Comparison of ENCODE assay signal across 31 mouse cellular contexts in the genomic region with DNA sequence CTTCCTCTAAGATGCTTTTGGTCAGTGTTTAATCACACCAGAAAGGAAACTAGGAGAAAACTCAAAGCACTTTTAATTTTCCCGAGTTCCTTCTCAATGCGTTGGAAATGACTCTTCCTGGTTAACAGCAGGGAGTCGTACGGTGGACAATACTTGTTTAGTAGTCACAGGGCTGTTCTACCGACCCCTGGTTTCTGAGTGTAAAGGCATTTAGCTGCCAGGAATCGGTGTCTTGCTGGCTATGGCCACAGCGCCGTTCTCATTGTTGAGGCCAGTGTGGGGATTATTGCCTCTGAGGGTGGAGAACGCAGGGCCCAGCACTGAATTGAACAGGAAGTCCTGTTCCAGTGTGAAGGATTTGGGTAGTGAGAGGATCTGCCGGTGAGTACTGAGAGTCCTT. TPM values are rescaled to one million over a fixed set of nuclear protein-coding genes. Genes with fewer than 3 reads are reported as not detected.
DNase-seq lines count a peak whose midpoint lies in the region; ATAC-seq and TF ChIP-seq lines count a peak whose summit lies in the region.
"Had no signal": no experiment of that assay in that cellular context is flagged by ENCODE, and none has a peak within 500 bp of the region (broad histone marks: within the 10 kb centered on the region; RNA-seq: fewer than 3 reads in every experiment).

No protein-coding gene starts in this region.

- DNase-seq in heart, adult 2 months: no peak
- no peak for DNase-seq in heart, postnatal 25 days (ENCODE audit: low spot score)
- no peak for DNase-seq in layer of hippocampus, adult 2 months (ENCODE audit: low spot score in 2 of 2)
- DNase-seq in layer of hippocampus, adult 18-20 months (ENCODE audit: low spot score in 2 of 2): no peak
- peak; percentile 74 for DNase-seq in R1 (ENCODE audit: low read depth, low spot score)
- DNase-seq: adrenal gland, adult 8-10 months; adrenal gland, postnatal 25 days; B cell, adult 2 months; cerebellum, adult 11 months; cerebellum, adult 2 months; cerebellum, adult 9-11 months; cerebellum, postnatal 25 days; forebrain, postnatal 0 days; gastrocnemius, adult 2 months; gastrocnemius, postnatal 14 days; heart, postnatal 14 days; kidney, adult 2 months had no signal

- no peak for TF ChIP-seq POLR2A in heart, adult 2 months (IDR thresholded peaks at IDR 0.05; ENCODE audit: insufficient read depth, low read depth, low read length)

- H3K27me3 ChIP-seq in heart, adult 2 months (ENCODE audit: control insufficient read depth, insufficient read depth, low read length): no peaks in the 10 kb centered on the region
- peaks cover 7% of the 10 kb centered on the region; the same call in 1 of the 2 replicates for H3K27me3 ChIP-seq in E14TG2a.4 (ENCODE audit: insufficient read depth, low read length)
- H3K27me3 ChIP-seq: embryonic facial prominence, embryonic 12.5 days; embryonic facial prominence, embryonic 15.5 days; heart, embryonic 15.5 days; hindbrain, embryonic 13.5 days; Patski had no signal

- peak overlapping the region; percentile 29; the same call in 1 of the 2 replicates for H3K9ac ChIP-seq in heart, adult 2 months (ENCODE audit: low read depth, low read length)
- H3K9ac ChIP-seq: embryonic facial prominence, embryonic 12.5 days; embryonic facial prominence, embryonic 15.5 days; forebrain, postnatal 0 days; heart, embryonic 15.5 days; hindbrain, embryonic 13.5 days had no signal

- no peak overlapping the region for H3K4me3 ChIP-seq in heart, adult 2 months
- no peak overlapping the region for H3K4me3 ChIP-seq in layer of hippocampus, adult 2 months
- H3K4me3 ChIP-seq in E14TG2a.4 (replicated peaks; ENCODE audit: low read length): no peak overlapping the region
- H3K4me3 ChIP-seq: embryonic facial prominence, embryonic 12.5 days; embryonic facial prominence, embryonic 15.5 days; gastrocnemius, adult 2 months; heart, embryonic 15.5 days; hindbrain, embryonic 13.5 days had no signal

- H3K9me3 ChIP-seq in E14TG2a.4 (ENCODE audit: low read length): peaks cover 8% of the 10 kb centered on the region
- H3K9me3 ChIP-seq: embryonic facial prominence, embryonic 12.5 days; embryonic facial prominence, embryonic 15.5 days; heart, embryonic 15.5 days; hindbrain, embryonic 13.5 days had no signal

- TF ChIP-seq CTCF in heart, adult 2 months (IDR thresholded peaks at IDR 0.05): peak; percentile 25
- TF ChIP-seq CTCF in layer of hippocampus, adult 2 months (conservative IDR thresholded peaks at IDR 0.05): peak; percentile 35
- TF ChIP-seq CTCF in E14TG2a.4 (conservative IDR thresholded peaks at IDR 0.05; ENCODE audit: low read length): 0 out of 2 replicates have a peak, but pooled peaks have one; percentile 4

- peaks cover 4% of the 10 kb centered on the region for H3K36me3 ChIP-seq in heart, adult 2 months (ENCODE audit: control insufficient read depth, insufficient read depth, low read length)
- no peaks in the 10 kb centered on the region for H3K36me3 ChIP-seq in E14TG2a.4 (ENCODE audit: insufficient read depth, low read length)
- H3K36me3 ChIP-seq: embryonic facial prominence, embryonic 12.5 days; embryonic facial prominence, embryonic 15.5 days; G1E; heart, embryonic 15.5 days; hindbrain, embryonic 13.5 days had no signal

- WGBS in heart, adult 2 months: 44% methylated on average over 10 of the region's 10 CpGs

- no peak for ATAC-seq in cerebellum, adult (ENCODE audit: insufficient number of reproducible peaks, low FRiP score, low TSS enrichment)
- ATAC-seq: activated CD4-positive, CD25-positive, alpha-beta regulatory T cell, adult 4 months; forebrain, embryonic 14.5 days; forebrain, postnatal 0 days; hindbrain, embryonic 16.5 days; inflammation-experienced regulatory T-cells, adult 6 months; intestine, embryonic 16.5 days; Patski had no signal

- H3K79me2 ChIP-seq in heart, adult 2 months (replicated peaks; ENCODE audit: control insufficient read depth, insufficient read depth, low read length): no peaks in the 10 kb centered on the region

- peaks cover 11% of the 10 kb centered on the region; the same call in 1 of the 2 replicates for H3K4me1 ChIP-seq in heart, adult 2 months (ENCODE audit: control insufficient read depth, insufficient read depth, low read length)
- H3K4me1 ChIP-seq in E14TG2a.4 (replicated peaks; ENCODE audit: low read depth, low read length): peaks cover 21% of the 10 kb centered on the region
- H3K4me1 ChIP-seq: embryonic facial prominence, embryonic 12.5 days; embryonic facial prominence, embryonic 15.5 days; hindbrain, embryonic 13.5 days had no signal

- intact Hi-C loops in heart, adult 2 months (cut with DNase I): no loop called here
- intact Hi-C loops in heart, postnatal 25 days (cut with DNase I): no loop called here

- TF ChIP-seq EP300 in heart, adult 2 months (IDR thresholded peaks at IDR 0.05; ENCODE audit: insufficient read depth, low read depth, low read length): no peak

- peak overlapping the region; percentile 31 for H3K27ac ChIP-seq in heart, adult 2 months
- H3K27ac ChIP-seq in layer of hippocampus, adult 2 months: no peak overlapping the region
- H3K27ac ChIP-seq: embryonic facial prominence, embryonic 12.5 days; embryonic facial prominence, embryonic 15.5 days; gastrocnemius, adult 2 months; heart, embryonic 15.5 days; hindbrain, embryonic 13.5 days had no signal

RNA-seq across cellular contexts. Expression of gene Rbm20, which starts 13.7 kb away (rescaled TPM):
- 100 to 1,000 TPM; 194 to 231 TPM for total RNA-seq in heart, adult 2 months (2021)
- 143 and 161 TPM in 2 replicates for polyA plus RNA-seq in heart, adult 2 months (2012; rRNA removed)
- total RNA-seq in heart, postnatal 25 days (2021): 100 to 1,000 TPM; 203 to 227 TPM
- 1 to 10 TPM; 2.3 to 3.3 TPM for total RNA-seq in layer of hippocampus, adult 2 months (2021)
- total RNA-seq in layer of hippocampus, adult 18-20 months (2021): 1 to 10 TPM; 1.7 to 2.9 TPM
- total RNA-seq: hematopoietic stem cell, adult 5-6 weeks had no signal

Comparison
In these comparisons a context has a peak if more than half of its experiments do, and no peak if none do; other contexts are left out.
1. RNA of gene Rbm20, which starts 13.7 kb away (total RNA-seq): 194 to 231 TPM in heart, adult 2 months and 203 to 227 TPM in heart, postnatal 25 days; 2.3 to 3.3 TPM in layer of hippocampus, adult 2 months and 1.7 to 2.9 TPM in layer of hippocampus, adult 18-20 months; every median in the first group is over 10 times any median in the second.
2. Peak in every context shown above with its lines, with median percentiles within 50 percentile points of each other: CTCF ChIP-seq.